Mouse (Mus musculus): ENCODE results near the gene Tbc1d7. TPM values are rescaled to one million over a fixed set of nuclear protein-coding genes. Genes with fewer than 3 reads are reported as not detected.

The Tbc1d7 gene
- 3.2 TPM for total RNA-seq (2023)

GRCm38 (mm10) chr13:43171020-43171710, at the start of gene Tbc1d7:
Gene Tbc1d7 (minus strand): TSS chr13:43171501.

Other genes with a start within 250 kb of the Tbc1d7 start
- 12.9 TPM for gene Gfod1, start 132.7 kb upstream of the Tbc1d7 start, total RNA-seq (2023)
- gene Sirt5, start 194.0 kb upstream of the Tbc1d7 start, total RNA-seq (2023) = 8.5 TPM
- gene Nol7, start 226.9 kb upstream of the Tbc1d7 start, total RNA-seq (2023) = 161 TPM

Measured in CD4-positive naive resting alpha-beta T cell, adult 76 days (primary cell).